Mouse (Mus musculus) stomach, embryonic 15.5 days (tissue): ENCODE results near the gene Map4k1. TPM values are rescaled to one million over a fixed set of nuclear protein-coding genes. Genes with fewer than 3 reads are reported as not detected.

Source experiments
- microRNA-seq: library from miRNA; unstranded; fragments of <30 nt; microRNA quantifications from one replicate; pipeline ENCODE4, GENCODE M21; 2016
- polyA plus RNA-seq: library from polyadenylated mRNA; unstranded; fragments of >200 nt; fragmentation: Nextera tagmentation; extraction: Ambion mirVana; gene quantifications from 2 replicates; pipeline ENCODE4 v1.2.1, GENCODE M21; 2015

Map4k1 gene
- polyA plus RNA-seq, 1 experiment from 2014 or later, result 9.3 TPM

Small RNAs within 50 kb of the gene (microRNA-seq; reads per million reads assigned to microRNA genes)
- not detected for gene Gm44408

Other genes with a start within 250 kb of the Map4k1 start
- 138 and 143 TPM in 2 replicates for gene Mrps12, start 240.2 kb upstream of the Map4k1 start, polyA plus RNA-seq
- gene Sars2, start 240.1 kb upstream of the Map4k1 start, polyA plus RNA-seq, result 20.8 and 26.2 TPM in 2 replicates
- 0.19 TPM in 1 of 2 replicates, not detected in the other for gene Ccer2, start 225.9 kb upstream of the Map4k1 start, polyA plus RNA-seq
- gene Sirt2, start 215.3 kb upstream of the Map4k1 start, polyA plus RNA-seq, result 56.9 and 57.8 TPM in 2 replicates
- gene Nfkbib, start 214.5 kb upstream of the Map4k1 start, polyA plus RNA-seq, result 38.7 and 40.1 TPM in 2 replicates
- gene Rinl, start 193.1 kb upstream of the Map4k1 start, polyA plus RNA-seq, result 6.2 and 6.6 TPM in 2 replicates
- gene Hnrnpl, start 173.5 kb upstream of the Map4k1 start, polyA plus RNA-seq, result 239 and 240 TPM in 2 replicates
- 175 and 195 TPM in 2 replicates for gene Ech1, start 156.8 kb upstream of the Map4k1 start, polyA plus RNA-seq
- gene Lgals4, start 148.2 kb upstream of the Map4k1 start, polyA plus RNA-seq, result 340 and 467 TPM in 2 replicates
- gene Lgals7, start 118.2 kb upstream of the Map4k1 start, polyA plus RNA-seq, result 2.2 TPM in 2 replicates
- 0.34 and 0.45 TPM in 2 replicates for gene Capn12, start 100.6 kb upstream of the Map4k1 start, polyA plus RNA-seq
- 319 and 341 TPM in 2 replicates for gene Actn4, start 19.7 kb upstream of the Map4k1 start, polyA plus RNA-seq
- gene Eif3k, start 186 bp upstream of the Map4k1 start, polyA plus RNA-seq, result 370 and 373 TPM in 2 replicates
- gene Ryr1, start 143.1 kb downstream of the Map4k1 start, polyA plus RNA-seq, result 0.30 and 0.76 TPM in 2 replicates
- 0.75 and 0.76 TPM in 2 replicates for gene Rasgrp4, start 152.8 kb downstream of the Map4k1 start, polyA plus RNA-seq
- 24.8 and 26.7 TPM in 2 replicates for gene Fam98c, start 174.2 kb downstream of the Map4k1 start, polyA plus RNA-seq
- gene Ggn, start 188.2 kb downstream of the Map4k1 start, polyA plus RNA-seq, result 0.42 and 0.66 TPM in 2 replicates
- 1.9 and 2.2 TPM in 2 replicates for gene Spred3, start 188.4 kb downstream of the Map4k1 start, polyA plus RNA-seq
- gene Psmd8, start 198.7 kb downstream of the Map4k1 start, polyA plus RNA-seq, result 225 and 237 TPM in 2 replicates
- gene Catsperg1, start 232.0 kb downstream of the Map4k1 start, polyA plus RNA-seq, result 0.60 and 1.2 TPM in 2 replicates